Mouse (Mus musculus) CH12.LX (cell line): ENCODE data around the gene Sema7a. TPM values are rescaled to one million over a fixed set of nuclear protein-coding genes. Genes with fewer than 3 reads are reported as not detected.

Experiments used
- DNase-seq: peaks from one replicate; pipeline ENCODE4 v3.0.0-alpha.2; 2013; ENCODE audit errors: extremely low read depth
- H3K27ac ChIP-seq: 2 replicates; pipeline ENCODE4 v1.5.1; 2012; ENCODE audit warnings: low read depth, mild to moderate bottlenecking, control low read depth, moderate library complexity; ENCODE audit not compliant: insufficient read depth
- H3K27me3 ChIP-seq: replicated peaks from 2 replicates; pipeline ENCODE3; 2012; ENCODE audit warnings: inconsistent platforms
- H3K36me3 ChIP-seq, 2 experiments: replicated peaks in 1 of 2; 2 replicates each; pipeline versions ENCODE3 to v1.6.1; 2012; ENCODE audit warnings: inconsistent platforms in 1 of 2, low read length in 1 of 2, mild to moderate bottlenecking in 1 of 2, mixed read lengths in 1 of 2, moderate library complexity in 1 of 2; ENCODE audit not compliant: control insufficient read depth in 1 of 2, insufficient read depth in 1 of 2
- H3K4me1 ChIP-seq, 2 experiments: 2 replicates each; pipeline ENCODE4 v1.6.1; 2012; ENCODE audit warnings: inconsistent platforms in 1 of 2, moderate library complexity in 1 of 2; ENCODE audit not compliant: insufficient read depth in 2 of 2, control insufficient read depth in 1 of 2
- H3K4me2 ChIP-seq: 2 replicates; pipeline ENCODE4 v1.6.1; 2012; ENCODE audit warnings: low read depth, mild to moderate bottlenecking, control low read depth; ENCODE audit not compliant: poor library complexity, insufficient read depth, severe bottlenecking
- H3K4me3 ChIP-seq, 3 experiments: fragments of 150-350 bp in 1 of 3; sonication (generic) in 1 of 3; replicated peaks in 1 of 3; 2 replicates each; pipeline versions ENCODE3 to v1.5.1; 2011 to 2012; ENCODE audit warnings: low read depth in 2 of 3, low read length in 2 of 3, mild to moderate bottlenecking in 2 of 3, moderate library complexity in 2 of 3, control low read depth in 1 of 3, improper control_type of control experiment in 1 of 3, inconsistent platforms in 1 of 3, mixed read lengths in 1 of 3; ENCODE audit not compliant: poor library complexity in 1 of 3
- H3K79me2 ChIP-seq: replicated peaks from 2 replicates; pipeline ENCODE4 v1.6.1; 2012; ENCODE audit warnings: mild to moderate bottlenecking, moderate library complexity; ENCODE audit not compliant: control insufficient read depth, poor library complexity, insufficient read depth, severe bottlenecking; ENCODE audit errors: extremely low read depth
- H3K9ac ChIP-seq: 2 replicates; pipeline ENCODE4 v1.6.1; 2012; ENCODE audit warnings: low read depth, mild to moderate bottlenecking, control low read depth, moderate library complexity; ENCODE audit not compliant: insufficient read depth
- H3K9me3 ChIP-seq: replicated peaks from 2 replicates; pipeline ENCODE3; 2012; ENCODE audit warnings: low read length, inconsistent platforms, mixed read lengths
- CHD2 ChIP-seq: IDR thresholded peaks from 2 replicates; pipeline ENCODE4 v1.6.1; 2011; ENCODE audit warnings: low read length, improper control_type of control experiment
- CTCF ChIP-seq, 2 experiments: IDR thresholded peaks in 1 of 2; conservative IDR thresholded peaks in 1 of 2; 2 replicates each; pipeline ENCODE4 v1.5.1; 2011 to 2012; ENCODE audit warnings: low read depth in 2 of 2, low read length in 2 of 2, improper control_type of control experiment in 1 of 2, inconsistent platforms in 1 of 2, mild to moderate bottlenecking in 1 of 2, moderate library complexity in 1 of 2
- E2F4 ChIP-seq: IDR thresholded peaks from 2 replicates; pipeline ENCODE4 v1.6.1; 2011; ENCODE audit warnings: low read depth, low read length, improper control_type of control experiment; ENCODE audit not compliant: insufficient replicate concordance
- ELF1 ChIP-seq: IDR thresholded peaks from 2 replicates; pipeline ENCODE4 v1.6.1; 2014; ENCODE audit warnings: low read depth, mild to moderate bottlenecking, inconsistent platforms, low read length, improper control_type of control experiment
- ETS1 ChIP-seq: conservative IDR thresholded peaks from 2 replicates; pipeline ENCODE4 v1.6.1; 2012; ENCODE audit warnings: low read depth, mild to moderate bottlenecking, inconsistent platforms, low read length, improper control_type of control experiment, moderate library complexity
- HCFC1 ChIP-seq: IDR thresholded peaks from 2 replicates; pipeline ENCODE4 v1.6.1; 2012; ENCODE audit warnings: low read depth, mild to moderate bottlenecking, inconsistent platforms, low read length, improper control_type of control experiment
- IRF4 ChIP-seq: IDR thresholded peaks from 2 replicates; pipeline ENCODE4 v1.6.1; 2014; ENCODE audit warnings: low read depth, mild to moderate bottlenecking, inconsistent platforms, low read length, improper control_type of control experiment
- JUN ChIP-seq: IDR thresholded peaks from 2 replicates; pipeline ENCODE4 v1.6.1; 2011; ENCODE audit warnings: low read depth, mild to moderate bottlenecking, low read length, improper control_type of control experiment, moderate library complexity; ENCODE audit not compliant: insufficient read depth
- JUND ChIP-seq: conservative IDR thresholded peaks from 2 replicates; pipeline ENCODE4 v1.6.1; 2011; ENCODE audit warnings: low read depth, low read length, improper control_type of control experiment
- KAT2A ChIP-seq: IDR thresholded peaks from 2 replicates; pipeline ENCODE4 v1.6.1; 2012; ENCODE audit warnings: low read length, improper control_type of control experiment, inconsistent platforms; ENCODE audit not compliant: insufficient replicate concordance
- MAX ChIP-seq: IDR thresholded peaks from 2 replicates; pipeline ENCODE4 v1.6.1; 2011; ENCODE audit warnings: low read length, improper control_type of control experiment
- MXI1 ChIP-seq: IDR thresholded peaks from 2 replicates; pipeline ENCODE4 v1.6.1; 2011; ENCODE audit warnings: mild to moderate bottlenecking, low read depth, low read length, improper control_type of control experiment
- MYC ChIP-seq: IDR thresholded peaks from 2 replicates; pipeline ENCODE4 v1.6.1; 2011; ENCODE audit warnings: low read depth, mild to moderate bottlenecking, improper control_type of control experiment, low read length
- NELFE ChIP-seq: IDR thresholded peaks from 2 replicates; pipeline ENCODE4 v1.6.1; 2011; ENCODE audit warnings: low read depth, low read length, improper control_type of control experiment
- NRF1 ChIP-seq: IDR thresholded peaks from 2 replicates; pipeline ENCODE4 v1.6.1; 2014; ENCODE audit warnings: low read depth, mild to moderate bottlenecking, inconsistent platforms, low read length, improper control_type of control experiment, moderate library complexity
- PAX5 ChIP-seq: IDR thresholded peaks from 2 replicates; pipeline ENCODE4 v1.6.1; 2012; ENCODE audit warnings: low read length, inconsistent platforms, mixed read lengths
- POLR2AphosphoS2 ChIP-seq: IDR thresholded peaks from 2 replicates; pipeline ENCODE4 v1.6.1; 2011; ENCODE audit warnings: low read depth, low read length, improper control_type of control experiment
- SIN3A ChIP-seq: IDR thresholded peaks from 2 replicates; pipeline ENCODE4 v1.6.1; 2012; ENCODE audit warnings: low read length, improper control_type of control experiment, inconsistent platforms
- SMC3 ChIP-seq: IDR thresholded peaks from 2 replicates; pipeline ENCODE4 v1.6.1; 2011; ENCODE audit warnings: low read depth, low read length, improper control_type of control experiment
- TBP ChIP-seq: conservative IDR thresholded peaks from 2 replicates; pipeline ENCODE4 v1.6.1; 2011; ENCODE audit warnings: low read depth, low read length, improper control_type of control experiment
- UBTF ChIP-seq: IDR thresholded peaks from 2 replicates; pipeline ENCODE4 v1.6.1; 2012; ENCODE audit warnings: low read depth, mild to moderate bottlenecking, inconsistent platforms, low read length, improper control_type of control experiment, moderate library complexity
- USF1 ChIP-seq: IDR thresholded peaks from 2 replicates; pipeline ENCODE4 v1.6.1; 2014; ENCODE audit warnings: low read depth, mild to moderate bottlenecking, inconsistent platforms, low read length, improper control_type of control experiment
- USF2 ChIP-seq: conservative IDR thresholded peaks from 2 replicates; pipeline ENCODE4 v1.6.1; 2011; ENCODE audit warnings: low read depth, low read length, improper control_type of control experiment
- ZC3H11A ChIP-seq: IDR thresholded peaks from 2 replicates; pipeline ENCODE4 v1.6.1; 2012; ENCODE audit warnings: low read depth, mild to moderate bottlenecking, inconsistent platforms, low read length, improper control_type of control experiment
- ZMIZ1 ChIP-seq: IDR thresholded peaks from 2 replicates; pipeline ENCODE4 v1.6.1; 2012; ENCODE audit warnings: low read depth, mild to moderate bottlenecking, inconsistent platforms, low read length, improper control_type of control experiment
- ZNF384 ChIP-seq: IDR thresholded peaks from 2 replicates; pipeline ENCODE4 v1.6.1; 2012; ENCODE audit warnings: low read depth, low read length, improper control_type of control experiment, inconsistent platforms
- dilution Hi-C: fragments of 300-500 bp; cut with MboI; formaldehyde crosslinking; loops from 2 replicates; pipeline ENCODE4 v1.14.3; 2020; ENCODE audit warnings: low sequenced_read_pairs; ENCODE audit not compliant: extremely low pct_unique_long_range_greater_than_20kb, extremely low pct_ligation_motif_present
- in situ Hi-C: fragments of 300-500 bp; cut with MboI; formaldehyde crosslinking; loops from 3 replicates; pipeline ENCODE4 v1.14.3; 2019; ENCODE audit warnings: low sequenced_read_pairs, low pct_ligation_motif_present, low pct_unique_long_range_greater_than_20kb, mixed read lengths
- polyA plus RNA-seq: library from polyadenylated mRNA; unstranded; fragments of >175 nt; gene quantifications from 2 replicates; pipeline ENCODE4 v1.2.1, GENCODE M21; 2012; ENCODE audit warnings: low read depth; ENCODE audit not compliant: insufficient read length
- total RNA-seq, 2 experiments: library from RNA; depleted of rRNA; stranded (reverse); fragments of 300-350 nt in 1 of 2; fragments of >200 nt in 1 of 2; gene quantifications; 2 replicates each; pipeline ENCODE4 v1.2.3; 2012 to 2014

Sema7a gene
- total and polyA plus RNA-seq, 3 experiments, result 88.6 to 181 (median 89.4) TPM

- Histone ChIP-seq H3K9ac (no peak overlapping the region), H3K27me3 (no peaks in the 10 kb centered on the region), H3K4me3 (no peak overlapping the region), H3K4me2 (no peak overlapping the region), H3K4me1 (peaks cover 10 to 30% of the 10 kb centered on the region in 2 experiments), H3K27ac (no peak overlapping the region), H3K36me3 (no peaks in the 10 kb centered on the region), H3K9me3 (no peaks in the 10 kb centered on the region), H3K79me2 (no peaks in the 10 kb centered on the region)
- DNase-seq, result no peak
- dilution Hi-C loops (no loop called here), in situ Hi-C loops (loop anchor here (5.0 to 10.0 kb wide), 3 partner anchors 137 to 345 kb away; partner anchors contain the start of gene Csk)
- no peak for TF ChIP-seq MAX
- TF ChIP-seq JUND, result no peak
- TF ChIP-seq ZMIZ1, result no peak
- TF ChIP-seq PAX5, result no peak
- no peak for TF ChIP-seq MYC
- no peak for TF ChIP-seq MXI1
- TF ChIP-seq SMC3, result no peak
- TF ChIP-seq NELFE, result no peak
- TF ChIP-seq USF1, result no peak
- TF ChIP-seq TBP, result no peak
- TF ChIP-seq JUN, result no peak
- TF ChIP-seq ETS1, result no peak
- no peak for TF ChIP-seq SIN3A
- TF ChIP-seq IRF4, result no peak
- no peak for TF ChIP-seq KAT2A
- TF ChIP-seq NRF1, result no peak
- TF ChIP-seq E2F4, result no peak
- TF ChIP-seq ELF1, result no peak
- TF ChIP-seq CTCF (conservative IDR thresholded peaks at IDR 0.05 in 1 of 2, IDR thresholded peaks at IDR 0.05 in 1 of 2; ENCODE audit: low read depth in 2 of 2, low read length in 2 of 2), result no peak
Observed at GRCm38 (mm10) chr9:57999676-58000075, 59.8 kb downstream of the Sema7a start.

GRCm38 (mm10) chr9:58003272-58003671 lies 63.4 kb downstream of the Sema7a start:
- DNase-seq, result no peak
- in situ Hi-C loops (no loop called here), dilution Hi-C loops (no loop called here)
- no peak overlapping the region for H3K4me2 ChIP-seq
- peaks cover 6 to 28% of the 10 kb centered on the region in 2 experiments for H3K4me1 ChIP-seq
- no peak overlapping the region for H3K9ac ChIP-seq
- H3K79me2 ChIP-seq, result no peaks in the 10 kb centered on the region
- H3K36me3 ChIP-seq, result peaks cover 7 to 9% of the 10 kb centered on the region in 2 experiments
- H3K27me3 ChIP-seq, result no peaks in the 10 kb centered on the region
- H3K27ac ChIP-seq, result no peak overlapping the region
- no peak overlapping the region for H3K4me3 ChIP-seq
- peaks cover 6% of the 10 kb centered on the region for H3K9me3 ChIP-seq
- TF ChIP-seq ETS1 (no peak), HCFC1 (no peak), ZC3H11A (no peak), KAT2A (no peak), NELFE (no peak), JUND (no peak), POLR2AphosphoS2 (no peak), UBTF (no peak), ZNF384 (no peak), ZMIZ1 (no peak), SMC3 (no peak), USF2 (no peak), CHD2 (no peak), MYC (no peak)
